Comparison of ENCODE assay signal across 13 mouse cellular contexts in genomic region chr10:42057746-42058145, GRCm38 (mm10). TPM values are rescaled to one million over a fixed set of nuclear protein-coding genes. Genes with fewer than 3 reads are reported as not detected.
DNase-seq lines count a peak whose midpoint lies in the region; ATAC-seq and TF ChIP-seq lines count a peak whose summit lies in the region.
"Had no signal": no experiment of that assay in that cellular context is flagged by ENCODE, and none has a peak within 500 bp of the region (broad histone marks: within the 10 kb centered on the region; RNA-seq: fewer than 3 reads in every experiment).

No protein-coding gene starts in this region.

- TF ChIP-seq POLR2A in lung, adult 2 months (IDR thresholded peaks at IDR 0.05; ENCODE audit: borderline replicate concordance, extremely low read depth, low read depth, low read length), result no peak

- H3K36me3 ChIP-seq in lung, embryonic 14.5 days (ENCODE audit: insufficient read depth), result no peaks in the 10 kb centered on the region
- H3K36me3 ChIP-seq in heart, embryonic 16.5 days (ENCODE audit: control insufficient read depth, insufficient read depth), result no peaks in the 10 kb centered on the region
- no peaks in the 10 kb centered on the region for H3K36me3 ChIP-seq in liver, embryonic 15.5 days (replicated peaks)

- 63% methylated on average over 12 of the region's 12 CpGs for WGBS in lung, embryonic 14.5 days
- 42% methylated on average over 12 of the region's 12 CpGs for WGBS in lung, adult 2 months
- 58% methylated on average over 12 of the region's 12 CpGs for WGBS in heart, embryonic 16.5 days
- WGBS in liver, embryonic 15.5 days (ENCODE audit: insufficient replicate concordance), result 21% methylated on average over 12 of the region's 12 CpGs

- H3K27me3 ChIP-seq in lung, embryonic 14.5 days (ENCODE audit: insufficient read depth, low read length), result no peaks in the 10 kb centered on the region
- H3K27me3 ChIP-seq in heart, embryonic 16.5 days (ENCODE audit: control insufficient read depth, insufficient read depth, low read length), result no peaks in the 10 kb centered on the region
- H3K27me3 ChIP-seq in liver, embryonic 15.5 days, result no peaks in the 10 kb centered on the region
- H3K27me3 ChIP-seq: forebrain, embryonic 13.5 days had no signal

- no peak for ATAC-seq in lung, embryonic 14.5 days (ENCODE audit: insufficient read depth)
- no peak for ATAC-seq in heart, embryonic 16.5 days (replicated peaks; ENCODE audit: extremely low read depth, insufficient read depth, low FRiP score)
- 0 out of 2 replicates have a peak, but pooled peaks have one; percentile 32 for ATAC-seq in liver, embryonic 15.5 days (ENCODE audit: insufficient read depth)
- ATAC-seq: forebrain, embryonic 13.5 days had no signal

- H3K9ac ChIP-seq in lung, embryonic 14.5 days, result no peak overlapping the region; the same call in 1 of the 2 replicates
- 0 out of 2 replicates have a peak overlapping the region, but pooled peaks have one; percentile 32 for H3K9ac ChIP-seq in heart, embryonic 16.5 days (ENCODE audit: low read length)
- 0 out of 2 replicates have a peak overlapping the region, but pooled peaks have one; percentile 38 for H3K9ac ChIP-seq in liver, embryonic 15.5 days
- H3K9ac ChIP-seq: forebrain, embryonic 13.5 days had no signal

- intact Hi-C loops in heart, postnatal 14 days (cut with DNase I), result no loop called here

- H3K27ac ChIP-seq in lung, embryonic 14.5 days (ENCODE audit: low read depth), result no peak overlapping the region
- H3K27ac ChIP-seq in heart, embryonic 16.5 days (ENCODE audit: low read length), result peak overlapping the region; percentile 46
- peak overlapping the region; percentile 77 for H3K27ac ChIP-seq in liver, embryonic 15.5 days (replicated peaks)
- H3K27ac ChIP-seq: forebrain, embryonic 13.5 days had no signal

- H3K4me3 ChIP-seq in lung, embryonic 14.5 days (ENCODE audit: low read depth, low read length), result no peak overlapping the region
- H3K4me3 ChIP-seq in lung, adult 2 months (replicated peaks; ENCODE audit: extremely low read depth, low read depth, low read length), result no peak overlapping the region
- no peak overlapping the region for H3K4me3 ChIP-seq in heart, embryonic 16.5 days (ENCODE audit: low read length)
- peak overlapping the region; percentile 26 for H3K4me3 ChIP-seq in liver, embryonic 15.5 days (replicated peaks)
- H3K4me3 ChIP-seq: forebrain, embryonic 13.5 days had no signal

- peaks cover 4% of the 10 kb centered on the region for H3K4me1 ChIP-seq in lung, embryonic 14.5 days (ENCODE audit: insufficient read depth)
- H3K4me1 ChIP-seq in lung, adult 2 months (ENCODE audit: control insufficient read depth, insufficient read depth, low read length), result no peaks in the 10 kb centered on the region
- H3K4me1 ChIP-seq in heart, embryonic 16.5 days (ENCODE audit: control insufficient read depth, insufficient read depth, low read length), result peaks cover 5% of the 10 kb centered on the region; the same call in 1 of the 2 replicates
- H3K4me1 ChIP-seq in liver, embryonic 15.5 days (replicated peaks), result peaks cover 35% of the 10 kb centered on the region
- H3K4me1 ChIP-seq: forebrain, embryonic 13.5 days had no signal

- 0 out of 2 replicates have a peak overlapping the region, but pooled peaks have one; percentile 40 for H3K4me2 ChIP-seq in lung, embryonic 14.5 days
- peak overlapping the region; percentile 34 for H3K4me2 ChIP-seq in heart, embryonic 16.5 days (ENCODE audit: low read depth, low read length)
- H3K4me2 ChIP-seq in liver, embryonic 15.5 days, result peak overlapping the region; percentile 64
- H3K4me2 ChIP-seq: forebrain, embryonic 13.5 days had no signal

- peak; percentile 90 for DNase-seq in heart, adult 11 months
- no peak for DNase-seq in heart, postnatal 14 days
- DNase-seq in lung, embryonic 14.5 days, result no peak
- DNase-seq in lung, adult 2 months, result no peak
- no peak for DNase-seq in right cerebral cortex, postnatal 25 days
- DNase-seq in layer of hippocampus, adult 8-10 months (ENCODE audit: low spot score in 2 of 2), result no peak
- DNase-seq: adrenal gland, adult 2 months; gastrocnemius, postnatal 10 days; layer of hippocampus, adult 9-11 months had no signal

- H3K9me3 ChIP-seq in lung, embryonic 14.5 days (ENCODE audit: low read depth, low read length), result no peaks in the 10 kb centered on the region
- no peaks in the 10 kb centered on the region for H3K9me3 ChIP-seq in heart, embryonic 16.5 days (replicated peaks; ENCODE audit: control insufficient read depth, low read length)
- no peaks in the 10 kb centered on the region for H3K9me3 ChIP-seq in liver, embryonic 15.5 days (replicated peaks)
- H3K9me3 ChIP-seq: forebrain, embryonic 13.5 days had no signal

- TF ChIP-seq CTCF in lung, embryonic 14.5 days (IDR thresholded peaks at IDR 0.05; ENCODE audit: low read depth), result no peak
- TF ChIP-seq CTCF in lung, adult 2 months (IDR thresholded peaks at IDR 0.05; ENCODE audit: insufficient read depth, low read length), result no peak

RNA-seq across cellular contexts. Expression of gene Armc2, which starts 39.5 kb away (rescaled TPM):
- total RNA-seq in heart, postnatal 14 days (2021), result 1 to 10 TPM; 3.7 to 3.9 TPM
- 1.6 and 2.6 TPM in 2 replicates for polyA plus RNA-seq in lung, embryonic 14.5 days (2014; fragmentation: Nextera tagmentation; extraction: Ambion mirVana)
- polyA plus RNA-seq in lung, adult 2 months (2012; rRNA removed), result 1.2 and 1.5 TPM in 2 replicates
- 2.3 and 2.5 TPM in 2 replicates for polyA plus RNA-seq in heart, embryonic 16.5 days (2015; fragmentation: Nextera tagmentation; extraction: Ambion mirVana)
- 0.06 and 0.08 TPM in 2 replicates for polyA plus RNA-seq in liver, embryonic 15.5 days (2015; fragmentation: Nextera tagmentation; extraction: Ambion mirVana)
- 10 to 100 TPM in 2 of 4 experiments, 1 to 10 TPM in 2; 8.9 to 12.7 (median 9.7) TPM for total RNA-seq in layer of hippocampus, adult 8-10 months (2022)
- polyA plus RNA-seq: liver, adult 2 months had no signal
